Mouse (Mus musculus): ENCODE data around the gene Nudt12. TPM values are rescaled to one million over a fixed set of nuclear protein-coding genes. Genes with fewer than 3 reads are reported as not detected.

Nudt12 gene
- 6.6 and 7.7 TPM in 2 replicates for polyA plus RNA-seq (2015; fragmentation: Nextera tagmentation; extraction: Ambion mirVana)

DNA sequence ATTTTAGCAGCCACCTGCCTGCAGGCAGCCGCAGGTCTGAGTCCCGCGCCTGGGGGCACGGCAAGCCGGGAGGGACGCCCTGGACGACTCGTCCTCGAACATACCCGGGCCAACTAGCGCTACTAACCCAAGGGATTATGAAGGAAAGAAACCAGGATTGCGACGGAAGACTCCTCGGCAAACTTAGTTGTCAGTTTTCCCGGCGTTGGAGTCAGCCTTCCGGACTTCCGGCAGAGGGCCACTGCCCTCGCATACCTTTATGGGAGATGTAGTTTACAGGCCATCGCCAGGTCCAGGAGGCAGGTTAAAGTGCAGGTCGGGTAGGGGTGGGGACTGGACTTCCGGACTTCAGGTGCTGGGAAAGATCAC, at the start of gene Nudt12:
Nudt12 (minus strand) TSS at position 282 of the 369 bp plus-strand sequence.
- under 1% methylated on average over 22 of the region's 22 CpGs for WGBS (ENCODE audit: insufficient replicate concordance)
- ATAC-seq (peak; percentile 86), DNase-seq (peak; percentile 73)
- H3K27ac ChIP-seq (ENCODE audit: low read depth) = peak within 1 kb of the TSS; percentile 94
- H3K9ac ChIP-seq (replicated peaks) = peak within 1 kb of the TSS; percentile 86
- TF ChIP-seq CTCF (IDR thresholded peaks at IDR 0.05; ENCODE audit: low read depth) (no peak), EP300 (IDR thresholded peaks at IDR 0.05; ENCODE audit: low read depth) (no peak)
- no peaks in the 10 kb centered on the region for H3K27me3 ChIP-seq (ENCODE audit: insufficient read depth, low read length)
- H3K4me2 ChIP-seq (ENCODE audit: low read depth, low read length) = peak within 1 kb of the TSS; percentile 73
- H3K9me3 ChIP-seq (ENCODE audit: low read length) = no peaks in the 10 kb centered on the region
- peak within 1 kb of the TSS; percentile 77 for H3K4me3 ChIP-seq (ENCODE audit: low read depth, low read length)
- 0 out of 2 replicates have a peak, but pooled peaks cover 5% of the 10 kb centered on the region for H3K36me3 ChIP-seq (replicated peaks; ENCODE audit: insufficient read depth, low read length)
- no peaks in the 10 kb centered on the region for H3K4me1 ChIP-seq (ENCODE audit: insufficient read depth)

DNA sequence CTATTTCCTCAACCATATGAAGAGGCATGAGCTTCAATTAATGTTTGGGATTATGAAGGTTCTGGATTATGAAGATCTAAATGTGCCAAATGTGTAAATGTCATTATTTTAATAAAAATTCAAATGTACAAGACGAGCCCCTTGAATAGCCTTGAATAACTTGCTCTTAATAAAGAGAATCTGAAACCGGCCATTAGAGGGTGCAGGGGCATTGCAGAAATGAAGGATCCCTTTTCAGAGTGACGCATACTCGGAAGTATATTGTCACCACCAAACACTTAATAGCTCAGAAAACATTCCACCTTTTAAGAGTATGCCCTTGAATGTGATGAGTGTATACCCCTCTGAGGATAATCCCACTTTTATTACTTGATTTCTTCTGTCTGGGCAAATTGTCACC, 40.1 kb upstream of the Nudt12 start:
- WGBS (ENCODE audit: insufficient replicate concordance) = 68% methylated on average over 4 of the region's 4 CpGs
- H3K36me3 ChIP-seq (replicated peaks; ENCODE audit: insufficient read depth, low read length) = no peaks in the 10 kb centered on the region
- no peaks in the 10 kb centered on the region for H3K4me1 ChIP-seq (ENCODE audit: insufficient read depth)
- no peak overlapping the region for H3K4me3 ChIP-seq (ENCODE audit: low read depth, low read length)
- TF ChIP-seq EP300 (IDR thresholded peaks at IDR 0.05; ENCODE audit: low read depth) (no peak), CTCF (IDR thresholded peaks at IDR 0.05; ENCODE audit: low read depth) (no peak)
- H3K9ac ChIP-seq (replicated peaks) = no peak overlapping the region
- no peak overlapping the region for H3K27ac ChIP-seq (ENCODE audit: low read depth)
- H3K9me3 ChIP-seq (ENCODE audit: low read length) = no peaks in the 10 kb centered on the region
- no peaks in the 10 kb centered on the region for H3K27me3 ChIP-seq (ENCODE audit: insufficient read depth, low read length)
- no peak overlapping the region for H3K4me2 ChIP-seq (ENCODE audit: low read depth, low read length)
- no peak for ATAC-seq
- DNase-seq = no peak

DNA sequence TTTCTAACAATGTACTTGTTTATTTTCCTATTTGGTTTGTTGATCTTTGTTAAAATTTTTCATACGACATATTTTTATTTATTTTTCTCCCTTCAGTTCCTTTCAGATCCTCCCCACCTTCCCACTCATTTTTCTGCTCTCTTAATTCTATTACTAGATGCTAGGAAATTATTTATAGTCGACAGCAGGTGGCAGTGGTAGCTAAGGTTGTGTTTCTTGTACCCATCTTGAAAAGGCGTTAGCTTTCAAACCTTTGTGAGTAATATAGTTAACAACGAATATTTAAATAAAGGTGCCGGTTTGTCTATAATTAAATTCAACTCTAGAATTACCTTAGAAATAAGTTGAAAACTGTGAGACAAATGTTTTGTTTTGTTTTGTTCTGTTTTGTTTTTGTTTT, 26.6 kb upstream of the Nudt12 start:
- ATAC-seq (no peak), DNase-seq (no peak)
- Histone ChIP-seq H3K4me2 (ENCODE audit: low read depth, low read length) (no peak overlapping the region), H3K4me3 (ENCODE audit: low read depth, low read length) (no peak overlapping the region), H3K27ac (ENCODE audit: low read depth) (no peak overlapping the region), H3K4me1 (ENCODE audit: insufficient read depth) (no peaks in the 10 kb centered on the region), H3K27me3 (ENCODE audit: insufficient read depth, low read length) (no peaks in the 10 kb centered on the region), H3K9ac (replicated peaks) (no peak overlapping the region), H3K9me3 (ENCODE audit: low read length) (no peaks in the 10 kb centered on the region), H3K36me3 (replicated peaks; ENCODE audit: insufficient read depth, low read length) (no peaks in the 10 kb centered on the region)
- TF ChIP-seq EP300 (IDR thresholded peaks at IDR 0.05; ENCODE audit: low read depth) (no peak), CTCF (IDR thresholded peaks at IDR 0.05; ENCODE audit: low read depth) (peak; percentile 33; the same call in 1 of the 2 replicates)
- 39% methylated on average over 5 of the region's 5 CpGs for WGBS (ENCODE audit: insufficient replicate concordance)

DNA sequence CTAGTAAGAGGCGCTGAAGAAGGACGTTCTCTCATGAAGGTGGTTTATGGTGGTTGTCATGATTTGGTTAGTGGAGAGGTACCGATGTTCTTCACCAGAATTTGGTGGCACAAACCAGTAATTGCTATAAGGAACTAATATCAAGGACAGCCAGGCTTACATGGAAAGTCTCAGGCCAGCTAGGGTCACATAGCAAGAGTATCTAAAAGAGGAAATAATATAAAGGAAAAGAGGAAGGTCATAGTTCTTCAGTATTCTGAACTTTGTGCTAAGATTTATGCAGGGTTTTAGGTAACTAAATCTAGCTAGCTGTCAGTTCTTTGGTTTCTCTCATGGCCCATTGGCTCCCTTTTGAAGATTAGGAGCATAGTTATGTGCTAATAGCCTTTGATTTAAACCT, 20.3 kb upstream of the Nudt12 start:
- WGBS (ENCODE audit: insufficient replicate concordance) = 87% methylated on average over 3 of the region's 3 CpGs
- Histone ChIP-seq H3K9me3 (ENCODE audit: low read length) (no peaks in the 10 kb centered on the region), H3K27ac (ENCODE audit: low read depth) (no peak overlapping the region), H3K4me3 (ENCODE audit: low read depth, low read length) (no peak overlapping the region), H3K27me3 (ENCODE audit: insufficient read depth, low read length) (no peaks in the 10 kb centered on the region), H3K4me2 (ENCODE audit: low read depth, low read length) (no peak overlapping the region), H3K36me3 (replicated peaks; ENCODE audit: insufficient read depth, low read length) (no peaks in the 10 kb centered on the region), H3K9ac (replicated peaks) (no peak overlapping the region), H3K4me1 (ENCODE audit: insufficient read depth) (no peaks in the 10 kb centered on the region)
- no peak for ATAC-seq
- no peak for DNase-seq
- TF ChIP-seq CTCF (IDR thresholded peaks at IDR 0.05; ENCODE audit: low read depth) = no peak
- TF ChIP-seq EP300 (IDR thresholded peaks at IDR 0.05; ENCODE audit: low read depth) = no peak

DNA sequence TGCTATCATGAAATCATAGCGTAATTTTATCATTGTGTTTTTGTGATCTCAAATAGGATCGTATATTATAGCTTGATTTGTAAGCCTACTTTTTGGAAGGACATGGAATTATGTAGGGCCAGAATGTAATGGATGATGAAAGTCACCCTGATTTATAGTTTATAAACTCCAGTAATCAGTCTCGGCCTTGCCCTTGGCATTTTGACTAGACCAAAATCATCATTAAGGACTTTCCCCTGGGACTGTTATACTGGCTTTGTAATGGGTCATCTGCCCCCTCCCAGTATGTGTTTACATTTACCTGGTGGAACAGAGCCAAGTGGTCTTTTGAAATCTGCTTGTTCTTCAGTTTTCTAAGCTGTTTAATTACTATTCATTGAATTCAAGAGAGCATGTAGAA, 13.2 kb upstream of the Nudt12 start:
- WGBS (ENCODE audit: insufficient replicate concordance) = 79% methylated on average over 3 of the region's 3 CpGs
- Histone ChIP-seq H3K36me3 (replicated peaks; ENCODE audit: insufficient read depth, low read length) (no peaks in the 10 kb centered on the region), H3K9ac (replicated peaks) (no peak overlapping the region), H3K4me2 (ENCODE audit: low read depth, low read length) (no peak overlapping the region), H3K9me3 (ENCODE audit: low read length) (no peaks in the 10 kb centered on the region), H3K27me3 (ENCODE audit: insufficient read depth, low read length) (no peaks in the 10 kb centered on the region), H3K27ac (ENCODE audit: low read depth) (no peak overlapping the region), H3K4me3 (ENCODE audit: low read depth, low read length) (no peak overlapping the region), H3K4me1 (ENCODE audit: insufficient read depth) (no peaks in the 10 kb centered on the region)
- ATAC-seq = no peak
- no peak for TF ChIP-seq CTCF (IDR thresholded peaks at IDR 0.05; ENCODE audit: low read depth)
- TF ChIP-seq EP300 (IDR thresholded peaks at IDR 0.05; ENCODE audit: low read depth) = no peak
- DNase-seq = no peak

DNA sequence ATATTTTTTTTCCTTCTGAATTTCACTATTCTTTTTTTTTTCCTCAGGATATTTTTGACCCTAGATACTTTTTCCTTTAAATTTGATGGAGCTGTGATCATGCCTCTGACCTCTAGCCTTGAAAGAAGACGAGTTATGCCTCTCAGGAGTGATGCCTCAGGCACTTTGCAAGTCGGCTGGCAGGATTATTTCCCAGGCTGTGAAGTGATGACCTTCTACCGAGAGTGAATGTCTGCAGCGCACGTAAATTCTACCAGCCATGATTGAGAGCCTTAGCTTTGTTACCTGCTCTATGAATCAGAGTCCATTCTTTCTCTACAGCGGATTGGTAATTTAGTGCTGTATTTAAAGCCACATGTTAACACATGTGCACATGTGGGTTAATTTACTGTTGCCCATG, 11.3 kb upstream of the Nudt12 start:
- WGBS (ENCODE audit: insufficient replicate concordance) = 69% methylated on average over 6 of the region's 6 CpGs
- no peak overlapping the region for H3K27ac ChIP-seq (ENCODE audit: low read depth)
- H3K4me2 ChIP-seq (ENCODE audit: low read depth, low read length) = no peak overlapping the region
- H3K9me3 ChIP-seq (ENCODE audit: low read length) = no peaks in the 10 kb centered on the region
- no peak for DNase-seq
- no peak overlapping the region for H3K9ac ChIP-seq (replicated peaks)
- no peak overlapping the region for H3K4me3 ChIP-seq (ENCODE audit: low read depth, low read length)
- H3K27me3 ChIP-seq (ENCODE audit: insufficient read depth, low read length) = no peaks in the 10 kb centered on the region
- ATAC-seq = no peak
- no peaks in the 10 kb centered on the region for H3K36me3 ChIP-seq (replicated peaks; ENCODE audit: insufficient read depth, low read length)
- no peaks in the 10 kb centered on the region for H3K4me1 ChIP-seq (ENCODE audit: insufficient read depth)
- no peak for TF ChIP-seq EP300 (IDR thresholded peaks at IDR 0.05; ENCODE audit: low read depth)
- no peak for TF ChIP-seq CTCF (IDR thresholded peaks at IDR 0.05; ENCODE audit: low read depth)

DNA sequence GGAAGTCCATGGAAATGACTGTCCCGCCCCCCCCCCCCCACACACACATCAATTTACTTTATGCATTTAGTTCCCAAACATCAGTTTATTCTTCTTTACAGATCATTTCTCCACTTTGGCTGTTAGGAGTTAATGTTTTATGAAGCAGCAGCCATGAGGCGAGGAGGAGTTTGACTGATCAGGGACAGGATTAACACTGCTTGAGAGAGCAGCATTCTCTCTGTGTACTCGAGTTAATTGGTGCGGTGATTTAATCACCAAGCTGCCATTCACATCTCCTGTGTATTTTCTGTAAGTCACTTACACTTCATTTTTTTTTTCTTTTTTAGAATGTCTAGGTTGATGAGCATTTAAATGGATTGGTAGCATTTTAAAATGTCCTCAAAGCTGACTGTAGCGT, 10.8 kb upstream of the Nudt12 start:
- TF ChIP-seq CTCF (IDR thresholded peaks at IDR 0.05; ENCODE audit: low read depth) (no peak), EP300 (IDR thresholded peaks at IDR 0.05; ENCODE audit: low read depth) (no peak)
- Histone ChIP-seq H3K9me3 (ENCODE audit: low read length) (no peaks in the 10 kb centered on the region), H3K27me3 (ENCODE audit: insufficient read depth, low read length) (no peaks in the 10 kb centered on the region), H3K27ac (ENCODE audit: low read depth) (no peak overlapping the region), H3K4me3 (ENCODE audit: low read depth, low read length) (no peak overlapping the region), H3K4me2 (ENCODE audit: low read depth, low read length) (no peak overlapping the region), H3K36me3 (replicated peaks; ENCODE audit: insufficient read depth, low read length) (no peaks in the 10 kb centered on the region), H3K9ac (replicated peaks) (no peak overlapping the region), H3K4me1 (ENCODE audit: insufficient read depth) (no peaks in the 10 kb centered on the region)
- ATAC-seq (no peak), DNase-seq (no peak)
- WGBS (ENCODE audit: insufficient replicate concordance) = 55% methylated on average over 4 of the region's 5 CpGs

Measured in liver, postnatal 0 days (tissue).